Mouse (Mus musculus) gastrocnemius, postnatal 4 days (tissue): ENCODE results near the gene Slc22a13. TPM values are rescaled to one million over a fixed set of nuclear protein-coding genes. Genes with fewer than 3 reads are reported as not detected.

Experiments
- DNase-seq, 2 experiments: peaks; one replicate each; pipeline ENCODE4 v3.0.0; 2021 to 2022; ENCODE audit warnings: low spot score in 2 of 2, mixed read lengths in 2 of 2
- total RNA-seq, 2 experiments: library from RNA; stranded (reverse); gene quantifications; 2 replicates each; pipeline ENCODE4 v1.2.3; 2021

The Slc22a13 gene
- total RNA-seq, 2 experiments from 2014 or later, result not detected

DNA sequence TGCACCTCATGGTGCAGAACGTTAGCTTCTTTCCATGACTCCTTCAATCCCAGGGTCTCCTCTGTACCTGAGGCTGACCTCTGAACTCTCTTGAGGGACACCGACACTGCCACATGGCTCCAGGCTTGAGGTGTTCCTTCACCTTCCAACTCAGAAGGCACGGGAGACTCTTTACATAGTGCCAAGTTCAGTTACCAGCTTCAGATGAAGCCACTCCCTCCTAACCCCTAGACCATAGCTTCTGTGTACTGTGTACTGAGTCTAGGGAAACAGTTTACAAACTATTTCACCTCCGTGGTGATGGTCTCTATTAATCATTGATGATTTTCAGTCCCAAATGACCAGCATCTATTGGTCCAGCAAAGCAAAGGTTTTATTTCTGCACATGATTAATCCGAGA, 7.2 kb downstream of the Slc22a13 start:
- no peak for DNase-seq

- DNase-seq, result no peak
These were observed 9.6 kb downstream of the Slc22a13 start for GRCm38 (mm10) chr9:119199151-119199861.

- no peak for DNase-seq
These were observed 16.5 kb downstream of the Slc22a13 start for GRCm38 (mm10) chr9:119192202-119192990.

DNA sequence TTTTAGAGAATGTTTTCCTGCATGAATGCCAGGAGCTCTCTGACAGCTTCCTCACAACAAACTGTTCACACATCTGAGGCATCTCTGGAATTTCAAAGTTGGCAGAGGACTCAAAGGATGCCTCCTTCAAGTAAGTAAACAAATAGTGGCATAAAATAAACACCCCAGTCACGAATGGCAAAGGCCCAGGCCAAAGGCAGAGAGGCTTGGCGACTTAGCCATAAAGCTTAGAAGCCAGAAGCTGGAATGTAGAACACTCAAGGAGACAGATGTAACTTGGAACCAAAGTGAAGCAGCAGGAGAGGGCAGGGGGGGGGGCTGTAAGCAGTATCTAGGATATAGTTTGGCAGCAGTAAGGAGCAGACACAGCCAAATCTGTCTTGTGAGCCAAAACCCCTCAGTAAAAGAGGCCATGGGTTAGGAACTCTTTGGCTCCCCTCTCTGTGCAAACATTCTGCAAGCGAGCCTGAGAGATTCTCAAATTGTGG, 27.6 kb downstream of the Slc22a13 start:
- DNase-seq, result peak in 1 of 2 experiments; percentile 32

GRCm38 (mm10) chr9:119179292-119179691, 29.6 kb downstream of the Slc22a13 start:
- no peak for DNase-seq

GRCm38 (mm10) chr9:119167608-119168007, 41.3 kb downstream of the Slc22a13 start:
- no peak for DNase-seq

DNA sequence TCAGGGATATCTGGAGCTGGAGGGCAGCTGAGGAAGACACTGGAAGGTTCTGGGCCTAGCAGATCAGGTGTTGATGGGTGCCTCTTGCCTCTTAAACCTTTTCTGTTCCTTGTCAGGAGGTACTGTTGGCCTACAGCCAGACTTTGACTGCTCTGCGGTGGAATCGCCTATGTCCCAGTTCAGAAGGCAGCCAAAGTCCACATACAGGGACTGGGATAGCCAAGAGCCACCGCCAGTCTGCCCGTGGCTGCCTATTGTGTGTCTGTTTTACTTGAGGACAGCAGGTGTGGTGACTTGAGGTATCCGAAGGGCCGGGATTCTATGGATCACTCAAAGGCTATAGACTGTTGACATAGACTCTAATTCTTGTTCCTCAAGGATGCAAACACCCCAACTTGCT, 43.4 kb downstream of the Slc22a13 start:
- DNase-seq, result no peak

- DNase-seq, result no peak
These were observed 44.2 kb downstream of the Slc22a13 start for GRCm38 (mm10) chr9:119164743-119165142.

- DNase-seq, result no peak
These were observed 48.2 kb downstream of the Slc22a13 start for GRCm38 (mm10) chr9:119160689-119161088.

DNA sequence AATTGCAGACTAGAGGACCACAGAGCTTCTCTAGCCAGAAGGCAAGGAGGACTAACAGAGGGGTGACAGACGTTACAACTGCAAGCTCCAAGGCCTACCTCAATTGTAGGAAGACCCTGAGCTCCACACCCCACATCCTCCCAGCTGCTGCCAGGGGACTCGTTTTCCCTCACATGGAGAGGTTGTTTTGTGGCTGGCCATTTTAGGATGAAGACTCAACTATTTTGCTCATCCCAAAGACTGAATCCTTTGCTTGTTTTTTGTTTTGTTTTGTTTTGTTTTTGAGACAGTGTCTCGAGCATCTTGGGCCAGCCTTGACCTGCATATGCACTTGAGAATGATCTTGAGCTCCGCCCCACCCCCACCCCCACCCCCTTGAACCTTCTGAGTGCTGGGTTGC, 50.0 kb downstream of the Slc22a13 start, which contains the start of gene Gm47289:
Gene Gm47289 (plus strand): TSS at position 301 of the 400 bp plus-strand sequence.
- DNase-seq, result no peak

GRCm38 (mm10) chr9:119156278-119157201, 52.4 kb downstream of the Slc22a13 start, which contains the start of gene Acaa1b:
TSS of gene Acaa1b (minus strand) at chr9:119157093.
- peak; percentile 71 to 87 for DNase-seq

DNA sequence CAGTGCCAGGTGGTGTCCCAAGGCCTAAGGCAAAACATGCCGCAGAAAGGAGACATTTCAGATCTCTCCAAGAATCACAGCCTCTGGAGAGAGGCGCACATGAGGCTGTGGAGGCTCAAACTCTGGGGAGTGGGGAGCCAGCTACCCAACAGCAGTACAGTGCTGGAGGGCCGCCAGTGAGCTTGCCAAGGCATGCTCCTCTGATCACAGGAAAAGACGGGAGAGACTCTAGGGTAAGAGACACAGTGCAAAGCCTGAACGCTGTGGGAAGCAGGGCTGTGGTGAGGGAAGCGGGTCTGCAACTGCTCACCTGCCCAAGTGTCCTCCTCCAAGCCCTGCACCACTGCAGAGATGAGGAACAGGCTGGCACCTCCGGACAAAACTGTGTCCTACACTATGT, 53.1 kb downstream of the Slc22a13 start:
- DNase-seq, result peak in 1 of 2 experiments; percentile 36

- DNase-seq, result no peak
These were observed 53.5 kb downstream of the Slc22a13 start for GRCm38 (mm10) chr9:119155416-119155815.

DNA sequence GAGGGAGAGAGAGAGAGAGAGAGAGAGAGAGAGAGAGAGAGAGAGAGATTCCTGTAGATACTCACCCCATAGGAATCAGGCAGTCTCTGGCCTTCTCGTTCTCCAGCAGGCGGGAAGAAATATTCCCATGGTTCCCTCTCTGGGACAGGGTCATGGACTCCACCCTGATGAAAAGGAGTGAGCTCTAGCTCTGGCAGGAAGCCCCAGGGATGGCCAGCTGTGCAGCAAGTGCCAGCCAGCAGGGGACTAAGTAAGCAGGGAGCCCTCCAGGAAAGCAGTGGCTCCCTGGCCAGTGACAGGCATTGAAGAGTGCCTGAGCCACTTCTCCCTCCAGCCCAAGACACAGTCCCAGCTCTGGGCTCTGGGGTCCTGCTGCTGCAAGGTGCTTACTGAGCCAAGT, 57.1 kb downstream of the Slc22a13 start:
- DNase-seq, result no peak

DNA sequence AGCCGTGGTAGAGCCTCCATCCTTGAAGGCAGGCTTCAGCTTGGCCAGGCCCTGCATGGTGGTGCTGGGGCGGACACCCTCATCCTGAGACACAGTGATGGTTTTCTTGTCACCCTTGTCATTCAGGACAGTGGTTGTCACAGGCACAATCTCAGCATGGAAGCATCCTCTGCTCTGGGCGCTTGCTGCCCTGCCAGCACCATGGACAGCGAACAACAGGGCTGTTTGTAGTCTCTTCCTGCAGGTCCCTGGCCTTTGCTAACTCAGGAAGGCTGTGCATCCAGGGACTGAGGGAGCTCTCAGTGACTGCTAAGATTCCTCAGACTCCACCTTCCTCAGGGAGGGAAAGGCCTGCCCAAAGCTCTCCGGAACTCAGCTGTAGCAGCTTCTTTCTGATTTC, 59.3 kb downstream of the Slc22a13 start:
- peak in 1 of 2 experiments; percentile 58 for DNase-seq

- DNase-seq, result no peak
These were observed 62.7 kb downstream of the Slc22a13 start for GRCm38 (mm10) chr9:119146098-119146770.

GRCm38 (mm10) chr9:119145638-119146037, 63.3 kb downstream of the Slc22a13 start:
- no peak for DNase-seq

- no peak for DNase-seq
These were observed 63.8 kb downstream of the Slc22a13 start for GRCm38 (mm10) chr9:119145137-119145536.

- no peak for DNase-seq
These were observed 64.2 kb downstream of the Slc22a13 start for GRCm38 (mm10) chr9:119144696-119145095.

DNA sequence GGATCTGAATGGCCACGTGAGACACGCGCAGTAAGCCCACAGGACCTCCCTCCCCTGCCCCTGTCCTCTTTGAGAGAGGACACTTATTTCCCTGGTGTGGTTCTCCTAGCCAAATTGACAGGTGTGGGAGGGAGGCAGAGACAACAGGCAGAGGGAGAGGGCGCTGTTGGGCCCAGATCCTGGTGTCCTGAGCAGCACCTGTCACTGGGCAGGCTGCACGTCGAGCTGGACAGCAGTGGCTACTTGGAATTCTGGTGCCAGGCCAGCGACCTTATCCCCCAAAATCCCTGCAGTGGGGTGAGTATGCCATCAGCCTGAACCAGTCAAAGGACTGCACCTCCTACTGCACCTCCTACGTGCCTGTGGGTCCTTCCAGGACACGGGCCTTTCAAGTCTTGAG, 65.5 kb downstream of the Slc22a13 start:
- no peak for DNase-seq
